Mouse (Mus musculus) v-Abl transformed pro-B cells (cell line): ENCODE measurements around the gene Kctd14.

Experiments
- in situ Hi-C, 2 experiments: fragments of 400-800 bp; cut with MboI; formaldehyde crosslinking; loops; one replicate each; pipeline ENCODE4 v1.15.1; 2025; ENCODE audit not compliant: unreplicated experiment in 2 of 2

The Kctd14 gene

DNA sequence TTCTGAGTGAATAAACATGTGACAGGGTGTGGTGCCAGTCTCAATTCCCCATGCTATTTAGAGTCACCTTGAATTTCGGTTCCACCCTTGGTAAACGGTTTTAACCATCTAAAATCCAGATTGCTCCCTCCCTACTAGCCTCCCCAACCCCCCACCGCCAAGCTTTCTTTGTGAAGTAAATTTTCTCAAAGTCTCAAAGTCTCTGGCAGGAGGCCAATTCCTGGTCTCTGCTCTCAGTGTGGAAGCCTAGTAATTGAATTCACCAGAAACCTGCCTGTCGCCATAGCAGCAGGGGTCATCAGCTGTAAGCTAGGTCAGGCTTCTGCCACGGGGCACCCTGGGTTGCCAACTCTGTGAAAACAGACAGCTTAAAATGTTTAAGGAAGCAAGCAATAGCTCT is 21.4 kb upstream of the Kctd14 start:
- in situ Hi-C loops: loop anchor here (5.0 to 25.0 kb wide), 5 partner anchors 133 to 695 kb away; partner anchors contain the start of genes Aamdc (in 1 of the 2) and Rsf1 (in 1 of the 2)

GRCm38 (mm10) chr7:97433517-97433916 is 17.6 kb upstream of the Kctd14 start:
- in situ Hi-C loops: loop anchor here (25.0 kb wide), 2 partner anchors 129 to 554 kb away; no protein-coding TSS in a partner anchor

GRCm38 (mm10) chr7:97434517-97434916 is 16.6 kb upstream of the Kctd14 start:
- in situ Hi-C loops: loop anchor here (25.0 kb wide), 2 partner anchors 128 to 553 kb away; no protein-coding TSS in a partner anchor

- in situ Hi-C loops: loop anchor here (25.0 kb wide), 2 partner anchors 123 to 548 kb away; no protein-coding TSS in a partner anchor
These were observed 12.1 kb upstream of the Kctd14 start for GRCm38 (mm10) chr7:97438986-97439385.

DNA sequence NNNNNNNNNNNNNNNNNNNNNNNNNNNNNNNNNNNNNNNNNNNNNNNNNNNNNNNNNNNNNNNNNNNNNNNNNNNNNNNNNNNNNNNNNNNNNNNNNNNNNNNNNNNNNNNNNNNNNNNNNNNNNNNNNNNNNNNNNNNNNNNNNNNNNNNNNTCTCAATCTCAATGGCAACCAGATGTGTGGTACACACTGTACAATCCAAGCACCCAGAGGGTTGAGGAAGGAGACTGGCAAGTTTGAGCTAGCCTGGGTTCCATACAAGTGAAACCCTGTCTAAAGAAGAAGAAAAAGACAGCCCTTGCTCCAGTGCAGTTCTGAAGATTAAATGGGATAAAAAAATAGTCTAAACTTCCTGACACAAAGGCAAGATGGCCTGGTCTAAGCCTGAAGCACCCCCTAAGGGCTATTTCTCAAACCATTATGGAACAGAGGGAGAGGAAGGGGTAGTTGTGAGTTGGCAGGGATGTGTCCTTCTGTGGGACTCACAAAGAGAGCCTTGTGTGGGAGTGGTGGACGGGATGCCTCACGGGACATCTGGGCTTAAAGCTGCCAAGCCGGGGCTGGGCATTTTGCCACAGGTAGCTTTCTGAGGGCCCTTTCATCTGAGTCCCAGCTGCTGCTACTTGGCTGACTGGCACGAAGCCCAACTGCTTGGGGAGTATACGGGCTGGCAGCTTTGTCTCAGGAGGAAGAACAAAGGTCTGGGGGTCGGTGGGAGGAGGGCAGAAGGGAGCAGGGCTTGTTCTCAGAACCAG is 4.8 kb upstream of the Kctd14 start:
- in situ Hi-C loops: loop anchor here (25.0 kb wide), 2 partner anchors 116 to 541 kb away; no protein-coding TSS in a partner anchor

- in situ Hi-C loops: loop anchor here (25.0 kb wide), 2 partner anchors 115 to 540 kb away; no protein-coding TSS in a partner anchor
These were observed 4.0 kb upstream of the Kctd14 start for GRCm38 (mm10) chr7:97447050-97447531.

- in situ Hi-C loops: no loop called here
These were observed 1.1 kb downstream of the Kctd14 start for GRCm38 (mm10) chr7:97452196-97452595.

GRCm38 (mm10) chr7:97453141-97453921 is 2.2 kb downstream of the Kctd14 start:
- in situ Hi-C loops: no loop called here

DNA sequence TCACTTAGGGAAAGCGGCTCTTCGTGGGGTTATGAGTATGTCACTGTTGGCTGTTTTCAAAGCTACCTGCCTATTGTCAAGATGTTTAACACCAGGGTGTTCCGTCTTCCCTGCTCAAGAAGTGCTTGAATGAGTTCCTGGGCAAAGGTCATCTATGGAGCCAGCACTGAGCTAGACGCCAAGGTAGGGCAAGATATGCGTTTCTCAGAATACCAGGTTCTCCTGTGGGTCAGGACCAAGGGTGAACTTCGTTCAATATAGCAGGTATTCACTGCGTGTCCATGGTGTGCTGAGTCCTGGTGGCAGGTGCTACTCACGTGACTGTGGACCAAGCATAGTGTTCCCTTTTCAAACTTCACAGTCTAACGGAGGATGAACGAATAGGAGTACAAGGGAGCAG is 3.7 kb downstream of the Kctd14 start:
- in situ Hi-C loops: no loop called here

DNA sequence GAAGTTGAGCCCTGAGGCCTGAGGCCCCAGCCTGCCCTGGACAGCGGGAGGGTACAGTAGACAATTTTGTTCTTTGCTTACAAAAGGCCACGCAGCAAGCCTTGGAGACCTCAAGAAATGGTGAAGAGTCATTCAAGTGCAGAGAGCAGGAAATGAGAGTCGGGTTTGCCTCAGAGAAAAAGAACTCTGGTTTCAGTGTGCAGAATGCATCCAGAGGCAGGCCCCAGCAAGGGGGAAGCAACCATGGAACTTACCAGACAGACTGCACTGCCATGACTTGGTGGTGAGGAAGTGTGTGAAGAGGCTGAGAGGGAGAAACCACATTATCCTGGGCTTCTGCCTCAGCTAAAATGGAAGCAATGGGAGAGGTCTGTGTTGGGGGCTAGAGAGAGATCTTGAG is 4.5 kb downstream of the Kctd14 start:
- in situ Hi-C loops: no loop called here

- in situ Hi-C loops: no loop called here
These were observed 21.9 kb downstream of the Kctd14 start for GRCm38 (mm10) chr7:97473001-97473400.

DNA sequence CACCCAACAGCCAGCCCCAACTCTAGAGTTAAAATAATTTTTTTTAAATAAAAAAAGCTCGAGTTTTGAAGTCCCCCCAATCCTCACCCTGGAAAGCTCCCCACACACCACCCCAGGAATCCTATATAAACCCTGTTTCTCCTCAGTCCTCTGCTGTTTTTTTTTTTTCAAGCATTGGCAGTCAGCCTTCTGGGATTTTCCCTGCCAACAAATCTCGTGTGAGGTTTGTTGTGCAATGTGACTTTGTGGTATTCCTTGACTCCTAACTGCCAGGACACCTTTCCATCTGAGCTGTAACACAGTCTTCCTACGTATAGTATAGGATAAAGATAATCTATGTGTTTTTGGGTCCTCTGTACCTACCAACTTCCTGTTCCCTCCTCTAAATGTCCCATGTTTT is 28.2 kb downstream of the Kctd14 start:
- in situ Hi-C loops: loop anchor here in 1 of 2 experiments (5.0 to 25.0 kb wide), 2 partner anchors 213 to 1908 kb away; partner anchors contain the start of gene Gdpd5

- in situ Hi-C loops: loop anchor here (5.0 to 25.0 kb wide), 4 partner anchors 97 to 1907 kb away; partner anchors contain the start of genes Aamdc (in 1 of the 2), Gdpd5 (in 1 of the 2) and Rsf1 (in 1 of the 2)
These were observed 29.2 kb downstream of the Kctd14 start for GRCm38 (mm10) chr7:97480290-97480689.

GRCm38 (mm10) chr7:97480821-97481339 is 29.8 kb downstream of the Kctd14 start, which contains the start of gene Ints4:
Gene Ints4 (plus strand): TSS chr7:97480956.
- in situ Hi-C loops: loop anchor here (5.0 to 25.0 kb wide), 4 partner anchors 96 to 1906 kb away; partner anchors contain the start of genes Aamdc (in 1 of the 2), Gdpd5 (in 1 of the 2) and Rsf1 (in 1 of the 2)

DNA sequence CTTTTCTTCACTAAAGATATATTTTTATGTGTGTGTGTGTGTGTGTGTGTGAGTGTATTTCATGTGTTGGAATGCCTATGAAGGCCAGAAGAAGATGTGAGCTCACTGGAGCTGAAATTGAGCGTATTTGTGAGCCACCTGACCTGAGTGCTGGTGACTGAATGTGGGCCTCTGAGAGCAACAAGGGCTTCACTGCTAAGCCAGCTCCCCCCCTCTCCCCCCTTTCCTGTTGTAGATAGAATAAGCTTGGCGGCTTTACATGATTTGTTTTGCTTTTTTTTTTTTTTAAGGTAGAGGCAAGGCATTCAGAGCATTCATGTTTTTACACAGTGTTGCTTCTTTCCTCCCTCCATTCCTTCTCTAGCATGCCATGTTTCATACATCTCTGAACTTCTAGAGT is 32.3 kb downstream of the Kctd14 start:
- in situ Hi-C loops: loop anchor here (5.0 to 25.0 kb wide), 4 partner anchors 94 to 1904 kb away; partner anchors contain the start of genes Aamdc (in 1 of the 2), Gdpd5 (in 1 of the 2) and Rsf1 (in 1 of the 2)

DNA sequence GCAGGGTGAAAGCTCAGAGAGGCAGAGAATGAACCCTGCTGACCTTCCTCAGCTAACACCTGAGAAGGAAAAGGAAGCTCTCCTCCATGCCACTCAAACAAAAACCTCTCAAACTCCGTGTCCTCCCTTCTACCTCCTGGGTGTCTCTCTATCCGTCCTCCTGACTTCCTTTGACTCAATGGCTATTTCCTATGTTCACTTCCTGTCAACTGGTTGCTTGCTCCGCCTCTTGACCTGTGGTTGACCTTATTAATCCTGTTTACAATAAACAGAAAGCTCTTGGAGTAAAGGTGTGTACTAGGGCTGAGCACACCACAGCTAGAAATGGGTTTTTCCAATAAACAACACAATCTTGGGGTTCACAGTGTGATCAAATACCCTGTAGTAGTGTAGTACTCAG is 40.0 kb downstream of the Kctd14 start:
- in situ Hi-C loops: loop anchor here in 1 of 2 experiments (25.0 kb wide), 1 partner anchor 1896 kb away; the partner anchor contains the start of gene Gdpd5

DNA sequence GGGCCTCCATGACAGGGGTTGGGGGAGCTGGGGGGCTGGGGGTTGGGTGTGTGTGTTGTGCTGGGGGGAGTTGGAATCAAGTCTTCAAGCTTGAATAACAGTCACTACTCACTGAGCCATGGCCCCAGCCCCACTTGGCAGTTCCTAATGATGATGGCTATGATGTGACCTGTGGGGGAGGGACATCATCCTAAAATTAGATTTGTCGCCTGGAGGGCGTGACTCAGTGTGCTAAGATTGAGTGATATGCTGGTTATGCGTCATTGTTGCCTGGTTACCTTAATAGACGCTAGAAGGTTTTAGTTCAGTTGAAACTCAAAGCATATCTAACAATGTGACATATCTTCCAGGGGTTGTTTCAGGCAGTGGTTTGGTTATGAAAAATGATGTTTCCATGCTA is 41.3 kb downstream of the Kctd14 start:
- in situ Hi-C loops: loop anchor here in 1 of 2 experiments (25.0 kb wide), 1 partner anchor 1895 kb away; the partner anchor contains the start of gene Gdpd5

- in situ Hi-C loops: loop anchor here in 1 of 2 experiments (25.0 kb wide), 1 partner anchor 1892 kb away; the partner anchor contains the start of gene Gdpd5
These were observed 43.9 kb downstream of the Kctd14 start for GRCm38 (mm10) chr7:97495052-97495451.

GRCm38 (mm10) chr7:97500555-97501209 is 49.6 kb downstream of the Kctd14 start:
- in situ Hi-C loops: no loop called here
